Mouse (Mus musculus): ENCODE measurements at regions not wholly inside any gene's neighbourhood (a gene's known extent, or its start where the extent isn't known, plus 50 kb on each side); places are given as distances from the start of the nearest gene placed in this dataset.

DNA sequence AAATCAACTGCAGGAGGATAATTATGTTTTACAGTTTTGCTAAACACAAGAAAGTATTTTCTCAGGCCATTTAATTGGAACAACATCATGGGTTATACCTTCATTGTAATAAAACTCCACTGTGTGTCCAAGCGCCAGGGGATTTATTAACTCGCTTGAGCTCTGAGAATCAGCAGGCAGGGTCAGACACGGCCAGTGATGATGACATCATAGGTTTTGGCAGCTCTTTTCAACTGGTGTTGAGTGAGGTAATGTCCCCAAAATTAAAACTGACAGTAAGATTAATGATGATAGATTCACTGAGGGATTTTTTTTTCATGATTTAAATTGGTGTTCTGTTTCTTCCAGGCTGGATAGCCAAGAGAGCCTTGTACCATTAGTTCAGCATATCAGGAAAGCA, 576.7 kb upstream of the Clint1 start:
- no peak overlapping the region for H3K4me3 ChIP-seq
- H3K4me2 ChIP-seq (ENCODE audit: low read depth), result no peak overlapping the region
- H3K27me3 ChIP-seq (ENCODE audit: control insufficient read depth, insufficient read depth, insufficient read length), result no peaks in the 10 kb centered on the region
- no peak overlapping the region for H3ac ChIP-seq (ENCODE audit: control insufficient read depth, insufficient read length)
- no peak for TF ChIP-seq MYOD1 (IDR thresholded peaks at IDR 0.05; ENCODE audit: control insufficient read depth in 1 of 3, insufficient read length in 2 of 3, low read depth in 2 of 3)
- TF ChIP-seq TCF12 (IDR thresholded peaks at IDR 0.05; ENCODE audit: insufficient read depth, poor library complexity, severe bottlenecking), result no peak
- no peak for TF ChIP-seq POLR2AphosphoS2 (IDR thresholded peaks at IDR 0.05; ENCODE audit: insufficient read length, low read depth)
- no peak for TF ChIP-seq MAX (IDR thresholded peaks at IDR 0.05; ENCODE audit: low read depth)
- no peak for TF ChIP-seq POLR2A (IDR thresholded peaks at IDR 0.05; ENCODE audit: insufficient read length, low read depth)
- no peak for TF ChIP-seq TCF3 (IDR thresholded peaks at IDR 0.05; ENCODE audit: insufficient read length, low read depth)
- no peak for TF ChIP-seq SRF (IDR thresholded peaks at IDR 0.05; ENCODE audit: control insufficient read depth, insufficient read length, low read depth)
- no peak for TF ChIP-seq CEBPB (IDR thresholded peaks at IDR 0.05; ENCODE audit: insufficient read depth, poor library complexity, severe bottlenecking)
- no peak for TF ChIP-seq E2F4 (IDR thresholded peaks at IDR 0.05; ENCODE audit: insufficient read depth)
- TF ChIP-seq USF1 (IDR thresholded peaks at IDR 0.05; ENCODE audit: low read depth), result no peak
- TF ChIP-seq MYOG (IDR thresholded peaks at IDR 0.05; ENCODE audit: control insufficient read depth in 1 of 3, insufficient read depth in 1 of 3, insufficient read length in 2 of 3, low read depth in 2 of 3), result no peak
- no peaks in the 10 kb centered on the region for H3K79me2 ChIP-seq (ENCODE audit: control insufficient read depth, insufficient read depth)
- H3K36me3 ChIP-seq (ENCODE audit: control insufficient read depth, insufficient read depth), result no peaks in the 10 kb centered on the region

DNA sequence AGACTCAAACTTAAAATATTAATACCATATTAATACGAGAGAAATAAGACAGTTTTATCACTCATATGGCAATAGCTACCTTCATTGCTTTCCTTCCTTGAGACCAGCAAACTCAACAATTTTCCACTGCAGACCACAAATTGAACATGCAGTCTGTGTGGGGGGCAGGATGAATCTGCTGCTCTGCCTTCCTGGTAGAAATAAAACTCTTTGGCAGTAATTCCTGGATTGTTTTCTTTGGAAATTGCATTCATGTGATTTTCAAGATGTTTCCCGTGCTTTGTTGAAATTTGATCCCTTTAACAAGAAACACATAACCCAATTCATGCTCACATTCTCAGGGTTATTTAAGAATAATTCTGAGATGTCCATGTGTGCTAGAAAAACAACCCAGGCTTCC, 555.1 kb upstream of the Clint1 start:
- H3K27me3 ChIP-seq (ENCODE audit: control insufficient read depth, insufficient read depth, insufficient read length), result no peaks in the 10 kb centered on the region
- no peaks in the 10 kb centered on the region for H3K79me2 ChIP-seq (ENCODE audit: control insufficient read depth, insufficient read depth)
- no peak overlapping the region for H3ac ChIP-seq (ENCODE audit: control insufficient read depth, insufficient read length)
- H3K4me3 ChIP-seq, result no peak overlapping the region
- TF ChIP-seq CEBPB (IDR thresholded peaks at IDR 0.05; ENCODE audit: insufficient read depth, poor library complexity, severe bottlenecking), result no peak
- TF ChIP-seq E2F4 (IDR thresholded peaks at IDR 0.05; ENCODE audit: insufficient read depth), result no peak
- TF ChIP-seq TCF12 (IDR thresholded peaks at IDR 0.05; ENCODE audit: insufficient read depth, poor library complexity, severe bottlenecking), result no peak
- TF ChIP-seq MYOG (IDR thresholded peaks at IDR 0.05; ENCODE audit: control insufficient read depth in 1 of 3, insufficient read depth in 1 of 3, insufficient read length in 2 of 3, low read depth in 2 of 3), result no peak
- no peak for TF ChIP-seq MAX (IDR thresholded peaks at IDR 0.05; ENCODE audit: low read depth)
- no peak for TF ChIP-seq SRF (IDR thresholded peaks at IDR 0.05; ENCODE audit: control insufficient read depth, insufficient read length, low read depth)
- no peak for TF ChIP-seq TCF3 (IDR thresholded peaks at IDR 0.05; ENCODE audit: insufficient read length, low read depth)
- TF ChIP-seq REST (IDR thresholded peaks at IDR 0.05; ENCODE audit: insufficient read depth, insufficient read length), result no peak
- no peak for TF ChIP-seq POLR2A (IDR thresholded peaks at IDR 0.05; ENCODE audit: insufficient read length, low read depth)
- TF ChIP-seq POLR2AphosphoS2 (IDR thresholded peaks at IDR 0.05; ENCODE audit: insufficient read length, low read depth), result no peak
- no peak for TF ChIP-seq USF1 (IDR thresholded peaks at IDR 0.05; ENCODE audit: low read depth)
- no peak for TF ChIP-seq MYOD1 (IDR thresholded peaks at IDR 0.05; ENCODE audit: control insufficient read depth in 1 of 3, insufficient read length in 2 of 3, low read depth in 2 of 3)
- H3K4me2 ChIP-seq (ENCODE audit: low read depth), result no peak overlapping the region
- H3K36me3 ChIP-seq (ENCODE audit: control insufficient read depth, insufficient read depth), result no peaks in the 10 kb centered on the region

DNA sequence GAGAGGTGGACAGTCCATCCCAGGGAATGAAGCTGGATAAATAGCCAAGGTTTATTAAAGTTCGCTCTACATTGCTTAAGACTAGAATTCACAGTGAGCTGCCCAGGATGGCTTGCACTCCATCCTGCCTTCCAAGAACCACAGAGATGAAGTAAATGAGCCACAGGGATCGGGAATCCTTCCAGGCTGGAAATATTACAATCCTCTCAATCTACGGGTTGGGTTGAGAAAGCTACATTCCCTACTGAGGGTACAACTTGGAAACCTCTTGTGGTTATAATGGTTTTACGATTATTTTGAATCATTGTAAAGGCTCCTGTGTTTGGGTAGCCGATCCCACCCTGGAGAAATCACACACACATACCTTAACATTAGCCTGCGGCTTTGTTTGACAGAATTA, 539.9 kb upstream of the Clint1 start:
- Histone ChIP-seq H3K79me2 (ENCODE audit: control insufficient read depth, insufficient read depth) (no peaks in the 10 kb centered on the region), H3K36me3 (ENCODE audit: control insufficient read depth, insufficient read depth) (no peaks in the 10 kb centered on the region), H3K4me2 (ENCODE audit: low read depth) (no peak overlapping the region), H3K4me3 (no peak overlapping the region), H3ac (ENCODE audit: control insufficient read depth, insufficient read length) (no peak overlapping the region), H3K27me3 (ENCODE audit: control insufficient read depth, insufficient read depth, insufficient read length) (no peaks in the 10 kb centered on the region)
- TF ChIP-seq E2F4 (IDR thresholded peaks at IDR 0.05; ENCODE audit: insufficient read depth) (no peak), SRF (IDR thresholded peaks at IDR 0.05; ENCODE audit: control insufficient read depth, insufficient read length, low read depth) (no peak), MYOG (IDR thresholded peaks at IDR 0.05; ENCODE audit: control insufficient read depth in 1 of 3, insufficient read depth in 1 of 3, insufficient read length in 2 of 3, low read depth in 2 of 3) (no peak), REST (IDR thresholded peaks at IDR 0.05; ENCODE audit: insufficient read depth, insufficient read length) (no peak), CEBPB (IDR thresholded peaks at IDR 0.05; ENCODE audit: insufficient read depth, poor library complexity, severe bottlenecking) (no peak), TCF12 (IDR thresholded peaks at IDR 0.05; ENCODE audit: insufficient read depth, poor library complexity, severe bottlenecking) (no peak)

DNA sequence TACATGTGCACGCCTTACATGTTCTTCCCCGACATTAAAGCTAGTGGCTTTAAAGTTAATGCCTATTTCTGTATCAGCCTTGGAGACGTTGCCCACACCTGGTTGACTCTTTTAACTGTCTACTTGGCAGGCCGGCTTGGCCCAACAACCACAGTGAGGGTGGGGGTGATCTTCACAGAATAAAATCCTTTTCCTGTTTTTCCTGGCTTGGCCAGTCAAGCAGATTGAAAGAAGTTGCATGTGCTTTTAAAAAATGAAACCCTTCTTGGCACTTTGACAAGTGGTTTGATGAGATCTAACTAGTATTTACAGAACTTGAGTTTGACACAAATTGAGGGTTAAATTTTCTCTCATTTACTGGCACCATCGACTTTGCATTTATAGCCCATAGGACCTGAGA, 528.1 kb upstream of the Clint1 start:
- TF ChIP-seq MYOG (IDR thresholded peaks at IDR 0.05; ENCODE audit: control insufficient read depth in 1 of 3, insufficient read depth in 1 of 3, insufficient read length in 2 of 3, low read depth in 2 of 3) (no peak), CEBPB (IDR thresholded peaks at IDR 0.05; ENCODE audit: insufficient read depth, poor library complexity, severe bottlenecking) (no peak)
- no peak overlapping the region for H3K4me3 ChIP-seq

DNA sequence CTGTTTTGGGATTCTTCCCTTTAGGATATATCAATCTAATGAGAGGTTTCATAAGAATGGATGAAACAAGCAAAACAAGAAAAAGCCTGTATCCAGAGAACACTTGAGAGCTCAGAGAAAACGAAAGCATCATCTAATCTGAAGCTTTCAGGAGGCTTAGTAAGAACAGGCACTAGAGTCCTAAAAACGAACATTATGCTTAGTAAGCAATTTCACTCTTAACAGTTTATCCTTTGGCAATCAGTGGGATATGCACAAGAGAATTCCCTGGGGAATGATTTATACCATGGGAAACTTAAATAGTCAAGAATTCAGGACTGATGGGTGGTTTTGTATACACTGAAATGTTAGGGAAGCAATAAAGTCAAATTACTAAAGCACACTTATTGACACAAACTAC, 521.5 kb upstream of the Clint1 start:
- Histone ChIP-seq H3K79me2 (ENCODE audit: control insufficient read depth, insufficient read depth) (no peaks in the 10 kb centered on the region), H3K4me2 (ENCODE audit: low read depth) (no peak overlapping the region), H3K36me3 (ENCODE audit: control insufficient read depth, insufficient read depth) (no peaks in the 10 kb centered on the region), H3ac (ENCODE audit: control insufficient read depth, insufficient read length) (no peak overlapping the region), H3K4me3 (no peak overlapping the region), H3K27me3 (ENCODE audit: control insufficient read depth, insufficient read depth, insufficient read length) (no peaks in the 10 kb centered on the region)
- TF ChIP-seq MAX (IDR thresholded peaks at IDR 0.05; ENCODE audit: low read depth) (no peak), USF1 (IDR thresholded peaks at IDR 0.05; ENCODE audit: low read depth) (no peak), MYOD1 (IDR thresholded peaks at IDR 0.05; ENCODE audit: control insufficient read depth in 1 of 3, insufficient read length in 2 of 3, low read depth in 2 of 3) (no peak), REST (IDR thresholded peaks at IDR 0.05; ENCODE audit: insufficient read depth, insufficient read length) (no peak), E2F4 (IDR thresholded peaks at IDR 0.05; ENCODE audit: insufficient read depth) (no peak), TCF12 (IDR thresholded peaks at IDR 0.05; ENCODE audit: insufficient read depth, poor library complexity, severe bottlenecking) (no peak), SRF (IDR thresholded peaks at IDR 0.05; ENCODE audit: control insufficient read depth, insufficient read length, low read depth) (no peak), TCF3 (IDR thresholded peaks at IDR 0.05; ENCODE audit: insufficient read length, low read depth) (no peak), CEBPB (IDR thresholded peaks at IDR 0.05; ENCODE audit: insufficient read depth, poor library complexity, severe bottlenecking) (no peak), POLR2AphosphoS2 (IDR thresholded peaks at IDR 0.05; ENCODE audit: insufficient read length, low read depth) (no peak), MYOG (IDR thresholded peaks at IDR 0.05; ENCODE audit: control insufficient read depth in 1 of 3, insufficient read depth in 1 of 3, insufficient read length in 2 of 3, low read depth in 2 of 3) (no peak)

More for the DNA sequence above, 528.1 kb upstream of the Clint1 start:
- H3K36me3 ChIP-seq (ENCODE audit: control insufficient read depth, insufficient read depth), result no peaks in the 10 kb centered on the region
- H3K4me2 ChIP-seq (ENCODE audit: low read depth), result no peak overlapping the region
- no peaks in the 10 kb centered on the region for H3K27me3 ChIP-seq (ENCODE audit: control insufficient read depth, insufficient read depth, insufficient read length)
- no peak overlapping the region for H3ac ChIP-seq (ENCODE audit: control insufficient read depth, insufficient read length)
- no peaks in the 10 kb centered on the region for H3K79me2 ChIP-seq (ENCODE audit: control insufficient read depth, insufficient read depth)
